Mouse (Mus musculus) kidney, adult 2 months (tissue): ENCODE results near the gene Olfr1509. TPM values are rescaled to one million over a fixed set of nuclear protein-coding genes. Genes with fewer than 3 reads are reported as not detected.

Experiments used
- DNase-seq: peaks from one replicate; pipeline ENCODE4 v3.0.0; 2021
- H3K27ac ChIP-seq: fragments of 200-500 bp; 2 replicates; pipeline ENCODE4 v1.5.1; 2012; ENCODE audit warnings: low read depth, low read length, control low read depth, inconsistent platforms; ENCODE audit not compliant: insufficient read depth
- H3K27me3 ChIP-seq: fragments of 200-500 bp; replicated peaks from 2 replicates; pipeline ENCODE4 v1.6.1; 2012; ENCODE audit warnings: mild to moderate bottlenecking, moderate library complexity, low read length, inconsistent platforms; ENCODE audit not compliant: control insufficient read depth, insufficient read depth
- H3K36me3 ChIP-seq: fragments of 200-500 bp; 2 replicates; pipeline ENCODE4 v1.6.1; 2012; ENCODE audit warnings: mild to moderate bottlenecking, moderate library complexity, low read length, inconsistent platforms; ENCODE audit not compliant: control insufficient read depth, insufficient read depth
- H3K4me1 ChIP-seq: fragments of 200-500 bp; 2 replicates; pipeline ENCODE4 v1.6.1; 2011; ENCODE audit warnings: low read length; ENCODE audit not compliant: control insufficient read depth, insufficient read depth
- H3K4me3 ChIP-seq: fragments of 200-500 bp; 2 replicates; pipeline ENCODE4 v1.5.1; 2011; ENCODE audit warnings: mild to moderate bottlenecking, low read depth, low read length, control low read depth; ENCODE audit not compliant: insufficient read depth
- CTCF ChIP-seq: fragments of 200-500 bp; conservative IDR thresholded peaks from 2 replicates; pipeline ENCODE4 v1.5.1; 2011; ENCODE audit warnings: low read depth, mild to moderate bottlenecking, control low read depth, low read length, moderate library complexity, mixed read lengths; ENCODE audit not compliant: insufficient read depth, insufficient read length
- POLR2A ChIP-seq: fragments of 200-500 bp; IDR thresholded peaks from one replicate; pipeline ENCODE4 v1.6.1; 2011; ENCODE audit warnings: low read depth, low read length, control low read depth
- WGBS: fragments of 180-500 bp; shearing (Covaris S2); methylation state at CpG from one replicate; pipeline ENCODE4 v1.1.7; 2018; 5-methylcytosine and 5-hydroxymethylcytosine counted together
- polyA plus RNA-seq: library from polyadenylated mRNA; depleted of rRNA; stranded (reverse); fragments of >200 nt; gene quantifications from 2 replicates; pipeline ENCODE4 v1.2.3, GENCODE M21; 2012; rRNA removed

Olfr1509 gene
- polyA plus RNA-seq, 1 experiment, result not detected

GRCm38 (mm10) chr14:52465738-52466137, 22.9 kb downstream of the Olfr1509 start:
- DNase-seq, result no peak
- 81% methylated on average over 1 of the region's 1 CpGs for WGBS
- Histone ChIP-seq H3K27ac (no peak overlapping the region), H3K4me3 (no peak overlapping the region), H3K27me3 (no peaks in the 10 kb centered on the region), H3K36me3 (no peaks in the 10 kb centered on the region), H3K4me1 (no peaks in the 10 kb centered on the region)
- TF ChIP-seq POLR2A (no peak), CTCF (no peak)

- DNase-seq, result no peak
- no peak within 1 kb of the TSS for H3K27ac ChIP-seq
- no peak for TF ChIP-seq POLR2A
- H3K4me3 ChIP-seq, result no peak within 1 kb of the TSS
- WGBS, result 60% methylated on average over 2 of the region's 2 CpGs
- H3K4me1 ChIP-seq, result no peaks in the 10 kb centered on the region
- H3K27me3 ChIP-seq, result no peaks in the 10 kb centered on the region
- H3K36me3 ChIP-seq, result no peaks in the 10 kb centered on the region
Observed at GRCm38 (mm10) chr14:52467395-52467794, 24.6 kb downstream of the Olfr1509 start, which contains the start of gene Olfr1508. Gene Olfr1508, minus strand, starts transcription at chr14:52467495.

GRCm38 (mm10) chr14:52495516-52495915, 52.7 kb downstream of the Olfr1509 start, which contains the start of gene Olfr1507:
Gene Olfr1507, minus strand, starts transcription at chr14:52495749.
- Histone ChIP-seq H3K4me3 (no peak within 1 kb of the TSS), H3K27me3 (no peaks in the 10 kb centered on the region), H3K36me3 (no peaks in the 10 kb centered on the region), H3K4me1 (no peaks in the 10 kb centered on the region), H3K27ac (no peak within 1 kb of the TSS)
- DNase-seq, result no peak
- WGBS, result 78% methylated on average over 4 of the region's 4 CpGs
- TF ChIP-seq POLR2A (no peak), CTCF (no peak)

Other genes starting within 250 kb of the Olfr1509 start
- gene Supt16, start 245.6 kb upstream of the Olfr1509 start, polyA plus RNA-seq, result 7.1 and 10.2 TPM in 2 replicates
- gene Chd8, start 185.2 kb upstream of the Olfr1509 start, polyA plus RNA-seq, result 20.6 and 22.1 TPM in 2 replicates
- 26.6 and 32.0 TPM in 2 replicates for gene Tox4, start 163.8 kb upstream of the Olfr1509 start, polyA plus RNA-seq
- gene Rab2b, start 163.4 kb upstream of the Olfr1509 start, polyA plus RNA-seq, result 7.5 and 8.4 TPM in 2 replicates
- 16.0 and 23.5 TPM in 2 replicates for gene Mettl3, start 137.9 kb upstream of the Olfr1509 start, polyA plus RNA-seq
- 16.9 and 18.3 TPM in 2 replicates for gene Sall2, start 114.2 kb upstream of the Olfr1509 start, polyA plus RNA-seq
- not detected in 2 replicates for gene Olfr1513, start 86.6 kb upstream of the Olfr1509 start, polyA plus RNA-seq
- not detected in 2 replicates for gene Olfr1512, start 63.8 kb upstream of the Olfr1509 start, polyA plus RNA-seq
- gene Olfr1511, start 45.6 kb upstream of the Olfr1509 start, polyA plus RNA-seq, result not detected in 2 replicates
- not detected in 2 replicates for gene Olfr1510, start 28.6 kb upstream of the Olfr1509 start, polyA plus RNA-seq
- gene Olfr1508, start 24.5 kb downstream of the Olfr1509 start, polyA plus RNA-seq, result not detected in 2 replicates
- not detected in 2 replicates for gene Olfr1507, start 52.8 kb downstream of the Olfr1509 start, polyA plus RNA-seq